Mouse (Mus musculus) macrophage (primary cell): Measurements from ENCODE around the gene Nacad. TPM values are rescaled to one million over a fixed set of nuclear protein-coding genes. Genes with fewer than 3 reads are reported as not detected.
A peak's percentile ranks its signal among the peaks of the same experiment; 100 is the strongest.

Experiments used
- H3K27ac ChIP-seq: fragments of 350-480 bp; formaldehyde crosslinking; 2 replicates; pipeline ENCODE4 v1.9.0; 2021
- H3K36me3 ChIP-seq: fragments of 350-480 bp; formaldehyde crosslinking; 2 replicates; pipeline ENCODE4 v1.9.0; 2021; ENCODE audit errors: inconsistent target
- H3K4me3 ChIP-seq: fragments of 350-480 bp; formaldehyde crosslinking; 2 replicates; pipeline ENCODE4 v1.9.0; 2021; ENCODE audit errors: inconsistent target
- H3K79me2 ChIP-seq: fragments of 350-480 bp; formaldehyde crosslinking; 2 replicates; pipeline ENCODE4 v1.9.0; 2021; ENCODE audit errors: inconsistent target
- WGBS: methylation state at CpG from one replicate; pipeline ENCODE4 v1.1.7; 2026; ENCODE audit warnings: inconsistent platforms; ENCODE audit not compliant: missing documents; 5-methylcytosine and 5-hydroxymethylcytosine counted together
- polyA plus RNA-seq: library from polyadenylated mRNA; stranded (reverse); fragments of 250-400 nt; gene quantifications from 3 replicates; pipeline ENCODE4 v1.2.4, GENCODE M21; 2018; ENCODE audit warnings: inconsistent platforms

Gene Nacad
- polyA plus RNA-seq, 1 experiment from 2014 or later = not detected

- Histone ChIP-seq H3K27ac (no peak overlapping the region), H3K4me3 (no peak overlapping the region), H3K79me2 (peaks cover 85% of the 10 kb centered on the region), H3K36me3 (peaks cover 40% of the 10 kb centered on the region)
- WGBS = 94% methylated on average over 4 of the region's 4 CpGs
These were observed 25.6 kb downstream of the Nacad start for GRCm38 (mm10) chr11:6580065-6580750.

- no peak overlapping the region for H3K4me3 ChIP-seq
- H3K36me3 ChIP-seq = peaks cover 31% of the 10 kb centered on the region
- H3K79me2 ChIP-seq = peaks cover 94% of the 10 kb centered on the region
- 100% methylated on average over 4 of the region's 7 CpGs for WGBS
- no peak overlapping the region for H3K27ac ChIP-seq
These were observed 26.5 kb downstream of the Nacad start for GRCm38 (mm10) chr11:6579361-6579760.

GRCm38 (mm10) chr11:6576151-6576550 lies 29.7 kb downstream of the Nacad start:
- WGBS = 92% methylated on average over 3 of the region's 3 CpGs
- peaks cover 43% of the 10 kb centered on the region for H3K36me3 ChIP-seq
- no peak overlapping the region for H3K4me3 ChIP-seq
- no peak overlapping the region for H3K27ac ChIP-seq
- peaks cover 98% of the 10 kb centered on the region for H3K79me2 ChIP-seq

DNA sequence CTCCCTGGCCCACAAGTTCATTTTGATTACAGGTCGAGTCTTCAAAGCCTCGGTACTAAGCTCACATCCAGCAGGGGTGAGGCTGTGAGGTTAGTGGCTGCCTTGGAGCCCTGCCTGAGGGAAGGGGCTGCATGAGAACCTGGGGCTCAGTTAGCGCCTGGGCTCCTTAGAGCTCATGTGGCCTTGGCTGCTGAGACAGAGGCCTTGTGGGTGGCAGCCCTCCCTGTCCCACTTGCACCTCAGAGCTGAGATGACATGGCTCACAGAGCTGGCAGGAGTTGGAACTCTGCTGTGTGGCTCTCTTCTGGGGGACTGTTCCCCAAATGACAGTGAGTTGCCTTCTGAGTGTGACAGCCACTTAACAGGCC lies 36.5 kb downstream of the Nacad start:
- WGBS = 66% methylated on average over 3 of the region's 3 CpGs
- Histone ChIP-seq H3K4me3 (no peak overlapping the region), H3K36me3 (peaks cover 47% of the 10 kb centered on the region), H3K27ac (no peak overlapping the region), H3K79me2 (peaks cover 98% of the 10 kb centered on the region)

DNA sequence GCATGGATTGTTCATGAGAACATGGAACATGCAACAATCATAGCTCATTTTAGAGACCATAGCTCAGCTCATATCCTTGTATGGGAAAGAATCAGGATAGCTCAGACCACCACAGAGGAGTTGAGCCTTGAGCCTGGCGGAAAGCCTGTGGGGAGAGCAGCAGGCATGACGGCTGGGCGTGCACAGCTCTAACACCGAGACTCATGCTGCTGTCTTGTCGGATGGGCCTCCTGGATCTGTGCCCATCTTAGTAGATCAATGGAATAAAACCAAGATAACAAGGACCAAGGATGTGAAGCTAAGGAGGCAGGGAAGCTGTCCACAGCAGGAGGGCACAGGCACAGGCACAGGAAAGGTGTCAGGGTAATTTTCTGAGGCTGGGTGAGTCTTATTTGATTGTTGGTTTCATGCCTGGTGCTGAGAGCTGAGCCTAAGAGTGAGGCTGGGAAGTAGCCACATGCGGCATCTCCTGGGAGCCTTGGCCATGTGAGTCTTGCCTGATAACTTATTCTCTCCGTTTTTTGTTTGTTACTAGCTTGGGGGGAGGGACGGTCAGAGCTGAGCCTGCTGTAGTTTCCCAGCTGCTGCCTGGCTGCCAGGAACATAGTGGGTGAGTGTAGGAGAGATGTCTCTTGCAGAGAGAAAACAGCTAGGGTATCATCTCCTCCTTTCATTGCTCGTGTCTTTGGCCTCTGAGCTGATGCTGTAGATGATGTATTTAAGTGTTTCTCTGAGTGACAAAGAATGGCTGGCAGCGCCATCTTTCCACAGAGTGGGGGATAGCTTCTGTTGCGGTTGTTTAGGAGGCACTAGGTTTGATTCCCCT lies 37.1 kb downstream of the Nacad start:
- Histone ChIP-seq H3K79me2 (peaks cover 100% of the 10 kb centered on the region), H3K36me3 (peaks cover 50% of the 10 kb centered on the region), H3K4me3 (no peak overlapping the region), H3K27ac (no peak overlapping the region)
- 75% methylated on average over 9 of the region's 11 CpGs for WGBS

GRCm38 (mm10) chr11:6567951-6568350 lies 37.9 kb downstream of the Nacad start:
- peaks cover 44% of the 10 kb centered on the region for H3K36me3 ChIP-seq
- peaks cover 100% of the 10 kb centered on the region for H3K79me2 ChIP-seq
- H3K4me3 ChIP-seq = no peak overlapping the region
- 85% methylated on average over 8 of the region's 8 CpGs for WGBS
- no peak overlapping the region for H3K27ac ChIP-seq

DNA sequence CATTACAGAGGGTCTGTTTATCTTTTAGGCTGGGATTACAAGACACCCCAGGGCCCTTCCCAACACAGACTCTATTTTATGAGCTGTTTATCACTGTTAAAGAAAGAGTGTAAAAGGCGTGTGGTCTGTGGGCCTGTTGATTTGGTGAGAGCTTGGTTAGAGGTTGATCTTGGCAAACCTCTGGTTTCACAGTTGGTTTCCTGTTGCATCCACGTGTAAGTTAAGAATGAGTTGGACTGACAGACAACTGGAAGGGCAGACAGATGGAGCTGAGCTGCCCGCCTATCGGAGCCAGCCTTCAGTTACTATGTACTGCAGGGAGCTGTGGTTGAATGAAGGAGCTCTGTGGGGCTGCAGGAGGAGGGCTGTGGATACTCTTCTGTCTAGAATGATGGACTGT lies 39.4 kb downstream of the Nacad start:
- H3K27ac ChIP-seq = no peak overlapping the region
- H3K36me3 ChIP-seq = peaks cover 32% of the 10 kb centered on the region
- H3K4me3 ChIP-seq = no peak overlapping the region
- peaks cover 100% of the 10 kb centered on the region for H3K79me2 ChIP-seq
- 60% methylated on average over 4 of the region's 4 CpGs for WGBS

DNA sequence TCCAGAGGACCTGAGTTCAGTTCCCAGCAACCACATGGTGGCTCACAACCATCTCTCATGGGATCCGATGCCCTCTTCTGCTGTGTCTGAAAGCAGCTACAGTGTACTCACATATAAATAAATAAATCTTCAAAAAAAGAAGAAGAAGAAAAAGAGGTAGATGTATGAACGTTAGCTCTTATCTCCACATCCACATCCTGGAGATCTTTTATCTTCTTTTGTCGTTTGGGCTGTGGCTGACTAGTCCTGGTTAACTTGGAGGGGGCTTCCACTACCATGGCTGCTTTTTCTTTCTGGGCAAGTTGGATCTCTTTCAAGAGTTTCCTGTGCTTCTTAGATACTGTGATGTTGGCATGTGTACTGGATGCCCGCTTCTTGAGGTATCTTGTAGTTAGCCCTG lies 42.7 kb downstream of the Nacad start:
- 43% methylated on average over 4 of the region's 4 CpGs for WGBS
- Histone ChIP-seq H3K36me3 (peaks cover 13% of the 10 kb centered on the region; the same call in 1 of the 2 replicates), H3K4me3 (no peak overlapping the region), H3K27ac (0 out of 2 replicates have a peak overlapping the region, but pooled peaks have one; percentile 93), H3K79me2 (peaks cover 94% of the 10 kb centered on the region)

GRCm38 (mm10) chr11:6562359-6562758 lies 43.5 kb downstream of the Nacad start:
- Histone ChIP-seq H3K79me2 (peaks cover 94% of the 10 kb centered on the region), H3K4me3 (peak overlapping the region; percentile 60), H3K27ac (peak overlapping the region; percentile 93), H3K36me3 (peaks cover 13% of the 10 kb centered on the region; the same call in 1 of the 2 replicates)
- 3% methylated on average over 6 of the region's 6 CpGs for WGBS

DNA sequence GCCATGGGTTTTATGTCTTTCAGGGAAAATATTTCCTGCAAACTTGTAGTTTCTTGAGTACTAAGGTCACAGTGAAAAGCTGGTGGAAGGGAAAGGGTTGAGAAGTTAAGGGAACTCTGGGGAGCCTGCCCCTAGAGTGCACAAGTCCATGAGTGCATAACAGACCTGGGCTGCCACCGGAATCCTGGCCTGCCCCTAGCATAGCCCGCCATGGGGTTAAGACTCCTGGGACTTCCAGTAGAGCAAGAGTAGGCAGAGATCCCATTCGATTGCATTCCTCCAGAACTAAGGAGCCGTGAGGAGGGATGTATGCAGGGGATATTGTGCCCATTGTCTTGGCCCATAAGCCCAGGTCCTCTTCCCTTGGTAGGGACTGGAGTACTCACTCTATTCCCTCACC lies 44.4 kb downstream of the Nacad start:
- peak overlapping the region; percentile 60 for H3K4me3 ChIP-seq
- H3K27ac ChIP-seq = peak overlapping the region; percentile 93
- WGBS = 0% methylated on average over 3 of the region's 4 CpGs
- H3K79me2 ChIP-seq = peaks cover 94% of the 10 kb centered on the region
- H3K36me3 ChIP-seq = peaks cover 7% of the 10 kb centered on the region; the same call in 1 of the 2 replicates

DNA sequence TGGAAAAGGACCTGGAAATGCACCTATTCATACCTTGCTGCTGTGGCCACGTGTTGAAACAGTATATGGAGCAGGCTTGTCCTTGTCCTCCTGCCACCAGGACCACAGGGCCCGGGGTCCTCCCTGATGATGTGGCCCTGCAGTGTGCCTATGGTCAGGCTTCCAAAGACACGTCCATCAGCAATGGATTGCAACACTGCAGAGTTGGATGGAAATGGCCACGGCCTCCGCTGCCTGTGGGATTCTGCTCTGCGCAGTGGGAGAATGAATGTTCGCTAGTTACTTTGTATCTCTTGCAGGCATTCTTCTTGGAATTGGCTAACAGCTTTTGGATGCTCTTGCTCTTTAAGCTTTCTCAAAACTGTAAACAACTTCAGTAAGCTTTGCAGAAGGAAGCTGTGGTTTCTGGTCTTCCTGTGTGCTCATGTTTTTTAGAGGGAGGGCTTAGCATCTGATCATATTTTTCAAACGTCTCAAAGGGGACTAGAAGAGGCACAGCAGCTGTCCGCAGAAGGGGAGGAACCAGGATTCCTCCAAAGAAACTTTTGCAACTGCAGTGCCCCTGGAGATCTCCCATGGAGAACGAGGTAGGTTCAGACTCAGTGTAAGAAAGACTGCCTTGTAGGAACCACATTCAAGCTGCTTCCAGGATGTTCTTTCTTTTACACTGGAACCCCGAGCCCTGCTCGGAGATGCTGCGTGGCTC lies 45.0 kb downstream of the Nacad start:
- Histone ChIP-seq H3K27ac (peak overlapping the region; percentile 93), H3K79me2 (peaks cover 94% of the 10 kb centered on the region), H3K4me3 (peak overlapping the region; percentile 60), H3K36me3 (peaks cover 7% of the 10 kb centered on the region; the same call in 1 of the 2 replicates)
- under 1% methylated on average over 13 of the region's 13 CpGs for WGBS

- H3K4me3 ChIP-seq = no peak overlapping the region; the same call in 1 of the 2 replicates
- H3K79me2 ChIP-seq = peaks cover 94% of the 10 kb centered on the region
- 60% methylated on average over 2 of the region's 2 CpGs for WGBS
- peaks cover 7% of the 10 kb centered on the region; the same call in 1 of the 2 replicates for H3K36me3 ChIP-seq
- peak overlapping the region; percentile 93 for H3K27ac ChIP-seq
These were observed 45.9 kb downstream of the Nacad start for GRCm38 (mm10) chr11:6559996-6560395.

DNA sequence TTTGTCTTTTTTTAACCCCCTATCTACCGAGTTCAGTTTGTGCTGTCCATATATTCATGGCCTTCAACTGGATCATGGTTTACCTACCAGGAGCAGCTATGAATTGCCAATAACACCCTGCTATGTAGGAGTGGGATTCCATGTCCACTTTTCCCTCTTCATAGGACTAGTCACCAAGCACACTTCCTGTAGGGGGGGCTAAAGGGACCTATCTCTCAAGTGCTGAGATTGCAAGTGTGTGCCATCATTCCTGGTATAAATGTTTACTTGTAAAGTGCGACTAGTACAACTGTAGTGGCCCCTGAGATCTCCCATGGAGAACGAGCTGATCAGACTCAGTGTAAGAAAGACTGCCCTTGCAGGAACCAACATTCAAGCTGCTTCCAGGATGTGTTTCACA lies 47.6 kb downstream of the Nacad start:
- 83% methylated on average over 3 of the region's 3 CpGs for WGBS
- H3K79me2 ChIP-seq = peaks cover 94% of the 10 kb centered on the region
- no peak overlapping the region for H3K4me3 ChIP-seq
- H3K27ac ChIP-seq = no peak overlapping the region
- H3K36me3 ChIP-seq = no peaks in the 10 kb centered on the region

DNA sequence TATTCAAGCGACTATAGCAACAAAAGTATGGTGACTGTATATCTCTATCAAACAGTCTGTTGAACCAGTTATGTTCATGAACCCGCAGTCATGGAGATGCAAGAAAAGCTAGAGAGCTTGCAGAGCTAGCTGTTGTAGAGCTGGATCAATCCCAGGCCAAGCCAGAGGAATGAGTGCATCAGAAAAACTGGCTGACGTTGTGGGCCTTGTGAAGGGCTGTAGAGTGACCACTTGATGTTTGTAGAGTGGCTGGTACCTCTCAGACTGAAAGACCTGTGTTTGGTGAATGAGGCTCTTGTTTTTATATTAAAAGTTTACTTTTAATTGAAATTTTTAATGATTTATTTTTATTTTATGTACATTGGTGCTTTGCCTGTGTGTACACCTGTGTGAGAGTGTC lies 55.7 kb downstream of the Nacad start:
- 93% methylated on average over 2 of the region's 3 CpGs for WGBS
- no peak overlapping the region for H3K27ac ChIP-seq
- H3K4me3 ChIP-seq = no peak overlapping the region
- H3K79me2 ChIP-seq = peaks cover 82% of the 10 kb centered on the region
- H3K36me3 ChIP-seq = no peaks in the 10 kb centered on the region
